Mouse (Mus musculus) cerebellum, adult 11-12 months (tissue): Measurements from ENCODE around the gene Tarbp1.
A peak's percentile ranks its signal among the peaks of the same experiment; 100 is the strongest.
"Not testable (repeated sequence)": the region's sequence is repeated elsewhere in the genome, so short reads cannot be mapped to it uniquely, and the experiment has no call there.

Source experiments
- DNase-seq: peaks from one replicate; pipeline ENCODE4 v3.0.0; 2022

Tarbp1 gene

DNA sequence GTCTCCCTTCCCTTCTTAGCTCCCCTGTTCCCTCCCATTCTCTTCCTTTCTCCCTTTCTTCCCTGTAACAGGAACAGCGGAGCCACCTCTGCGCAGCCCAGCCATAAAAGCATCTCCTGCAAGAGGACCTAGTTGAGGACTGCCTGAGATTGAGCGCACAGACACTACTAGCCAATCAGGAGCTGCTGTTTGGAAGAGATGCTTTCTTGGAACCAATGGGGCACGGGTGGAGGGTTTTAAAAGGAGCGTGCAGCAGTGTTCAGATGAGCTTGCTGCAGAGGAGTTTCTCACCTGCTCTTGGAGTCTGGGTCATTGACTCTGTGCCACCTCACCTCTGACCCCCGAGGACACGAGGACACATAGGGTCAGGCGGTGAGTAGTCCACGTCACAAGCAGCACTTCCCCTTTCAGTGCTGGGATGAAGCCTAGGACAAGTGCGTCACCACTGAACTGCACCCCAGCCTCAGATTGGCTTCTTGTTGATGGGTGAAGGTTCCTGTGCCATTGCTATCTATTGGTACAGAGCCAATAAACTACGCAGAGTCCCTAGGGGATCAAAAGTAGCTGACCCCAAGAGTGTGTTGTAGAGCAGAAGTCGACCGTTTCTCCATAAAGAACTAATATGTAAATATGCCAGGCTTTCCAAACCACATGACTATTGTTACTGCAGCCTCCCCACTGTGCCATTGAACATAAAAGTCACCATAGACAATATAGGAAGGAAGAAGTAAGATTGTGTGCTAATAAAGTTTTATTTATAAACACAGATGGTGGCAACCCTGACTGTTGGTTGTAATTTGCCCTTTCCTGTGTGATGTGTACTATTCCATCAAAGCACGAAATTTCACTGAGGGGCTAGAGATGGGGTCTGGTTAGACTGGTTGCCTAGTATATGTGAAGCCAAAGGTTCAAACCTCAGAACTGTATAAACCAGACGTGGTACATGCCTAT is 19.6 kb upstream of the Tarbp1 start:
- no peak for DNase-seq

DNA sequence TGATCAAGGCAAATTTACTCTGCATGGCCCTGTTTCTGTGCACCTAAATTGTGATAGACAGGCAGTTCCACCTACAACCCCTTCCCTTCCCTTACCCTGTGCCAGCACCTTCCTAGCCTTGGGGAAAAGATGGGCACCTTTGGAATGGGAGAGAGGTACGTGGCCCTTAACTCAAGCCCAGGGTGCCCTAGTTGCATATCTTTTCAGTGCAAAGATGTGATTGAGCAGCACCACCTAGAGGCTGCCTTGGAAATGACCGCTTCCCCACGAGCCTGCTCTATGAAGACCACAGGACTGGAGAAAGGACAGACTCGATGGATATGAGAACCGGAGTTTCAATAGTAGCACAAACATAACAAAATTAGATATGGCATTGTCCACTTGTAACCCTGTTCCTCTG is 8.1 kb upstream of the Tarbp1 start:
- DNase-seq: peak; percentile 57

DNA sequence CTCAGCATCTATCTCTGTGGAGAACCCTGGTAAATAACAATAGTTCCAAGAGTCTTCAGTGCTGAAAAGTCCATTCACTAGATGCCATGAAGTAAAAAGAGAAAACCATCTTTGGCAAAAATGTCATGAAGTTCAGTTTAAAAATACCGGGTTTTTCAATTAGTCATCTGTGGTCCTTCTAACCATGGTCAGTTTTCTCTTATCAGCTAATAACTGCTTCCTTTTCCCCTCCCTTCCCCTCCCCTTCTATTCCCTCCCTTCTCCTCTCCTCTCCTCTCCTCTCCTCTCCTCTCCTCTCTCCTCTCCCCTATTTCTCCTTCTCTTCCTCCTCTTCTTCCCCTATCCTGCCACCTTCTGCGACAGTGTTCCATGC is 7.5 kb upstream of the Tarbp1 start:
- no peak for DNase-seq

DNA sequence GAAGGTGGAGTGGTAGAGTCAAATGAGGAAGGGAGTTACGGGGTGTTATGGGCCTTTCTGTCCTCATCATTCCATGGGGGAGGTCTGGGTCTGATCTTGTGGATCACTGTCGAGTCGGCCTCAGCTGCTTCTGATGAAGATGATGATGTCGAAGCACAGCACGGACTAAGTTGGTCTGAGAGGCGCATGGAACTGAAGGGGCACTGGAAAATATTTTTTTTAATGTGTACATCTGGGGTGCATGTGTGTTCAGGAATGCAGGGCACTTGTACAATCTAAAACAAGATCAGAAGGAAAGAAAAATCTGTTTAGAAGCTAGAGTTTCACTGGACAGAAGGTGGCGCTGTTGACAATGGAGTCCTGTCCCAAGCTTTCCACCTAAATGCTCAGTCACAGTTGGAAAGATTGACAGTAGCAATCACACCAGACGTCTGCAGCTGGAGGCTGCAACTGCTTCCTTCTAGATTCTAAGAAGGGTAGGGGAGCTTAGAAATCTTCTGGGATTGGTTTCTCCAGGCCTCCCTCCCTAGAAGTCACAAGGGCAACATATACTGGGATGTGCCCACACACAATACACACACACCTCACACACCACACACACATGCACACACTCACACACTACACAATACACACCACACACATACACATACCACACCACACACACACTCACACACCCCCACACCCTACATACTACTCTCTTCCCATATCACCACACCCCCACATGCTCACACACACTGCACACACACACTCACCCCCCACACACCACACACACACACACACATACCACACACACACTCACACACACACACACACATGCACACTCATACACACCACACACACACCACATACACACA is 6.9 kb upstream of the Tarbp1 start:
- no peak for DNase-seq

DNA sequence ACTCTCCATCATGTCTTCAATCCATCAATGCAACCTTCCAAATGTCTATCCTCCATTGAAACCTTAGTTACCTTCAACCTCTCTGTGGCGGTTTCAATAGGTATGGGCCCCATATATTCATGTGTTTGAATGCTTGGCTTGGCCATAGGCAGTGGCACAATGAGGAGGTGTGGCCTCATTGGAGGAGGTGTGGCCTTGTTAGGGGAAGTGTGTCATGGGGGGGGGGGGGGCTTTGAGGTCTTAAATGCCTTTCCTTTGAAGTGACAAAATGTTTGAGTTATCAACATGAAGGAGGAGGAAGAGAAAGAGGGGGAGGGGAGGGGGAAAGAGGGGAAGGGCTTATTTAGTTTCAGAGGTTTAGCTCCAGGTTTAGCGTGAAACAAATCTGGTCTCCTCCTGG is 5.5 kb upstream of the Tarbp1 start:
- DNase-seq: no peak

DNA sequence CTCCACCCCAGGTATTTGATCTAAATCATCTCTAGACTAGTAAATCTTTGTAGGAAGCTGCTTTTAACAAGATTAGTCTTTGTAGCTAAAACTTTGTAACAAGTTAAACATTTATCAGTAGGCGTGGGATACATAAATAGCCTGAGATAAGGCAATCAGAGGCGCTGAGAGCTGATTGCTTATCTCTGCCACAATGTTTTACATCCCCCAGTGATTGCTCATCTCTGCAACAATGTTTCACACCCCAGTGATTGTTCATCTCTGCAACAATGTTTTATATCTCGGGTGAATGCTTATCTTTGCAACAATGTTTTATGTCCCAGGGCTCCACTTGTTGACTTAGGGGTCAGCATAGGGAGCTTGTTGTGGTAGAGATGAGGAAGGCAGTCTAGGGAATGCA is 3.8 kb upstream of the Tarbp1 start:
- DNase-seq: no peak

DNA sequence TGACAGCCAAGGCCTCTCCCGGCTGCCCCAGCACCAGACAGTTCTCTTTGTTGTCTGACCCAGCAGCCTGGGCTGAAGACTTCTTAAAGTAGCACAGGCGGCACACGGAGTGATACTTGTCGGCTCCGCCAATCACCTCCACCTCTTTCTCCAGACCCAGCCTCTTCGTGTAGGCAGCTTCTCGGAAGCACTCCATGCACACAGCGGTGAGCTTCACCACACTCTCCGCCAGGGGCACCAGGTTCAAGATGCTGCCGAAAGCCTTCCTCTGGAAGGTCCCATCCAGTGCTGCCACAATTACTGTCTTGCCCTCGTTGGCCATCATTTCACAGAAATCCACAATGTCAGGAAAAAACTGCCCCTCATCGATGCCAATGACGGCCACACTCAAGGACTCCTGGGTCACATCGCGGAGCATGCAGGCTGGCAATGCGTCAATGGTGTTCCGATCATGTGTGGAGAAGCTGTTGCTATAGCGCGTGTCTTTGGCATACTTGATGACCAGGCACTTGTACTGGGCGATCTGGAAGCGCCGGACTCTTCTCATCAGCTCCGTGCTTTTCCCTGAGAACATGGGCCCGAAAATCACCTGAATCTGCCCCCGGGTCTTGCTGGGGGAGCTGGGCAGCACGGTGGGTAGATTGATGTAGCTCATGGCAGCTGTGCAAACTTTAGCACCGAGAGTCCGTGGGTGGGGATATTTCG is 1.4 kb upstream of the Tarbp1 start:
- not testable (repeated sequence) for DNase-seq

DNA sequence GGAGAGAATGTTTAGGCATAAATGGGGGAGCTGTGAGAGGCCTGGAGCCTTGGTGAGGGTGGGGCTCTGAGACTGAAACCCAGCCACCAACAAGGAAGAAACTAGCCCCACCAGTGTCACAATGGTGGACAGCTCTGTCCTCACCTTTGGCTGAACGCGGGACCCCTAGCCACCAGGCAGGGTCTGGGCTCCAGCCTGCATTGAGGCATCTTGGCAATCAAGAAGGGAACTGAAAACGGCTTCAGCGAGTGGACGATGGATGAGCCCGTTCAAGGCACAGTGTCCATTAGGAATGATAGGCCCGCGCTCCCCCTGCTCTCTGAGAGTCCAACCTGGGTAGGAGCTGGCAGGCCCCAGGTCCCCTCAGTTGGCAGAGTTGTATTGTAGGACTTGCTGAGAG is 873 bp upstream of the Tarbp1 start:
- DNase-seq: peak; percentile 44

DNA sequence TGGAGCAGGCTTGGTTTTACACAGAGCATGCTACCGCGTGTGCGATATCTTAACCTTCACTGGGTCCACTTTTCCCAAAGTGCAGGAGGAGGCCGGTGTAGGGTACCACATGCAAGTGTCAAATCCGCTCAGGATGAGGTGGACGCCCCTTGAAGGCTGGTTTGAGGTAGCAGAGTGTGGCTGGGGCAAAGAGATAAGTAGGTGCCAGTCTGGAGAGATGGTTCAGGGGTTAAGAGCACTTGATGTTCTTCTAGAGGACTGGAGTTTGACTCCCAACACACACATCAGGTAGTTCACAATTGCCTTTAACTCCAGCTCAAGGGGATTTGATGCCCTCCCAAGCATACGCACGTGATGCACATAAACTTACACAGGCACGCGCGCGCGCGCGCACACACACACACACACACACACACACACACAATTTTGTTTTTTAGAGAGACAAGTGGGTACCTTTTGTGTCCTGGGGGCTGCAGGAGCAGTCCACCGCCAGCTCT is 1.0 kb downstream of the Tarbp1 start:
- peak; percentile 27 for DNase-seq

DNA sequence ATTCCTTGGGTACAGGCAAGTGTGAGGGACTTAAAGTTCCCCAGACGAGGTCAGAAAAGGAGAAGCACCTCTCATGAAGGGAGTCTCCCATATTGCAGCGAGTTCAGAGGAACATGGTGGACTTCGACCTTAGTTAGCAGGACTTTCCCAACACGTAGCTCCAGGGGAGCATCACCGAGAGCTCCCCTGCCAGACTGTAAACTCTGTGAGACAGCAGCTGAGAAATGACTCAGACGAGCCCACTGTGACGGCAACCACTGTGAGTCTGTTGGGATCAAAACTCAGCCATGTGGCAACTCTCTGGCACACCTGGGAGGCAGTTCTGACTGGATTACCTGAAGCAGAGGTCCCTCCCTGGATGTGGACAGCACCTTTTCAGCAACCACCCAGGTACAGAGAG is 10.8 kb downstream of the Tarbp1 start:
- no peak for DNase-seq

DNA sequence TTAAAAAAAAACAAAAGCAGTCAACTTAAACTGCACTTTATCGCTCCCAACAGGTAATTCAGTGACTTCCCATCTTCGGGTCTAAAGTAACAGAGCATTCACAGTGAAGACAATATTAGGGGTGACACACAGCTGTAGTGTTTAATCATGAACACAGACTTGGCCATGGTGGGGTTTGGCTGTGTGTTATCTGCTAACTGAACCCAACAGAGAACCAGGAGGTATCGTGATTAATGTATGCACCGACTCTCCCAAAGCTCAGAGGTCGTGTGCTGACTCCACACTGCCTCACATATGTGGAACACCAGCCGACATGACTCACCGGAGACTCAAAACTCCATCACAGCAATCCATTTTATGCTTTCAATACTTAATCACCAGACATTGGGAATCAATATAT is 13.1 kb downstream of the Tarbp1 start:
- no peak for DNase-seq

DNA sequence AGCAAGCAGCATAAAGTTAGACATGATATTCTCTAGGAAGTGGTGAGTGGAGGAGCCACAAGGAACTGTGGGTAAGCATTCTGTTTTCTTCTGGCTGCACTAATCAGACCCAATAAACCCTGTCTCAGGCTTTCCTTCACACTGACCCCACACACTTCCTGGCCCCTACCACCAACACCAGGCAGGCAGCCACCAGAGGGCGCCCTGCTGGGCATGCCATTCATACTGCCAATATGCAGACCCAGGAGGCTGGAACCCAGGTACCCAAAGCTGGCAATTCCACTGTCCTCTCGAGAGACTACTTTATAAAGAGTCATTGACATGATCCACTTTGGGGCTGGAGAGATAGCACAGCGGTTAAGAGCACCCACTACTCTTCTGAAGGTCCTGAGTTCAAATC is 14.6 kb downstream of the Tarbp1 start:
- DNase-seq: no peak

DNA sequence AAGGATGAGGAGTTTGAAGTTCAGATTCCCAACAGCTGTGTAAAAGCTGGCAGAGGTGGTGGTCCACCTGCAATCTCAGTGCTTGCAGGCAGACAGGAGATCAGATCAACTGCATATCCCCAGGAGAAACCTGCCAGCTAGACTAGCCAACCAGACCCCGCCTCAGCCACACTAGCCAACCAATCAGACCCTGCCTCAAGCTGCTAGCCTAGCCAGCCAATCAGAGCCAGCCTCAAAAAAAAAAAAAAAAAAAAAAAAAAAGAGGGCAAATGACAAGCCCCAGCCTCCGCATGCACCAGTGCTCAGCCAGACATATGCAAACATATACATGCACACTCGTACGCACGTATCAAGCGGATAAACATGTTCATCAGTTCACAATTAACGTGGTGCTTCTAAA is 19.5 kb downstream of the Tarbp1 start:
- no peak for DNase-seq

DNA sequence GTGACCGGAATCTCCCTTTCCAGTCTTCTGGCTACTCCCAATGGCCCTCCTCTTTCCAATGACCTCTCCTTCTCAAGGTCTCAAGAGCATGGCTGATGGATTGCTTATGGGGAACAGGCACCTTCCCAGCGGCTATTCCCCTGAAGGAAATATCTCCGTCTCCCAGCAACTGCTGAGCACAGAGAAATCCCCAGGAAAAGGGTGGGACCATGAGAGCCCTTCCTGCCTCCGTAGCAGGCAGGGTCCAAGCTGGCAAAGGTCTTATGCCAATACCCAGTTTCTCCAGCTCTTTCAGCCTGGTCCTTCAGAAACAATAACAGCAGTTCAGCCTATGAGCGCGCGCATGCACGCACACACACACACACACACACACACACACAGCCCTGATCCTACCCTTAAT is 23.7 kb downstream of the Tarbp1 start:
- no peak for DNase-seq

DNA sequence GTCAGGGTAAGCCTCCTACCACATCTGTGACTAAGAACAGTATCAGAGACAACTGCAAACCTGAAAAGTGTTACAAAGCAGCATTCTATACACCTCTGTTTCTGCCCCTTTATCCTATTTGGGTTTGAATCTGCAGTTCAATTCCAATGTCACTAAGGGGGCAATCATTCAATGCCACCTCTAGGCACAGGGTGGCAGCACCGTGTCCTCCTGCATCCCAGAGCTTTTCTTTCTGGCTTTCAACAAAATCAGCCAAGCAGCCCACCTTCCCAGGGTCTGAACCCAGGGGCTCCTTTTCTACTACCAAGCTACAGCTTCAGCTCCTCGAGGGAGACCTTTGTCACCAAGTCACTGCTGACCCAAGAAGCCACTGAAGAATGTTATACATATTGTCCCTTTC is 35.9 kb downstream of the Tarbp1 start:
- no peak for DNase-seq

DNA sequence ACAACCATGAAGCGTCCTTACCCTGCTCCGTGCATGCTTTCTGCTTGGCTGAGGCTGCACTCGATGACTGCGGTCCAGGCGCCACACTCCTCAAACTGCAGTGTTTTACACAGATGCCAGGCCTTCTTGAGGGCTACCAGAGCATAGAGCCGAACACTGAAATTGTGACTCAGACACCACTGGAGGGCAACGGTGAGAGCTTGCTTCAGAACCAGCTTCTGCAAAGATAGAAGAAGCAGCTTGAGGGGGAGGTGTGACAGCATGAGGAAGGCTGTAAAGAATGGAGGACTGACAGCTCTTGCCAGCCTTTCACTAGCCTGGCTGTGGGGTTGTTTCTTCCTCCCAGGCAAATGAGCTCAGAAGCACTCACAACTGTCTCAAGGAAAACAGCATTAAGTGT is 41.0 kb downstream of the Tarbp1 start:
- no peak for DNase-seq

DNA sequence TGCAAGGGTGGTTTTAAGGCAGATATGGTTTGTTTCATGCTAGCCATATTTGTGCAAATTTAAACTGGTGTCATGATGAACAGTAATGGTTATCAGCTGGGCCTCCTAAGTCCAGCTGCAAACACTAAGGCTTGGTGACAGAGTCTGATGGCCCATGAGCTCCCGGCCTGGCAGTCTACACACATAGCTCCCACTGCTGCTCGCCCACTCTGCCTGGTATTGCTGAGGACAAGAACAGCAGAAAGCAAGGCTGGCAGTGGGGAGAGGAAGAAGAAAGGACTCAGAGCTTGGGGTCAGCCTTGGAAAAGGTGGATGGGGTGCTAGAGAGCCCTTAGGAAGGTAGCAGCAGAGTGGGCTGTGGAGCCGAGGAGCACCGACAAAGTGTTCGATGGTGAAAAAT is 45.2 kb downstream of the Tarbp1 start:
- no peak for DNase-seq

DNA sequence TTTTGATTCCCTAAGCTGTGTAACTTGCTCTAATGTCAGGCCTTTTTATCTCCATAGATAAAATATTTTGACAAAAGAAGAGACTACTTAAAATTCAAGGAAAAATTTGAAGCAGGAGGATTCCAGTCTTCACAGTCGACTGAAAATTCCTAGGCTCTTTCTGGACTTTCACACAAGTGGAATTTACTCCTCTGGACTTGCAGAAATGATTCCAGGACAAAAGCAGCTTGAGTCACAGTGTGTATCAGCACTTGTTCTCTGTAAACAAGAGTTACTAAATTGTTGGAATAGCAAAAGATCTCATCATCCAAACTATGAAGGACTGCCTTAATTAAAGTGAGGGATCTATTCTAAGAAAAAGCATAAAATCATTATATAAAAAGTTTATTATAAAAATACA is 49.9 kb downstream of the Tarbp1 start:
- no peak for DNase-seq

DNA sequence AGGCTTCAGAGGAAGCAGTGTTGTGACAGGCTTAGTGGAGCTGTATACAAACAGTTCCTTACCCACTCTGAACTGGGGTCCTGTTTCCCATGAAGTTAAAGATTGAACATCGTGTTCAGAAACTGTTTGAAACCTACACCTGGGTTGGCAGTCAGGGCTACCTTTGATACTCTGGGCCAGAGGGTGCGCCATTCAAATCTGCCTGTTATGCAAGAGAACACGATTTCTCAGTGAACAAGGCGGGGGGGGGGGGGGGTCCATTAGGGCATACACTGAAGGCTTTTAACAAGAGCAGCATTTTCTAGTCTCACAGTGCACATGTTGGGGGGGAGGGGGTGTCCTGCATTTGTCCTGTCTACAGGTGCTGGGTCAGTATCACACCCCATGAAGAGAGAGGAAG is 50.7 kb downstream of the Tarbp1 start:
- no peak for DNase-seq

DNA sequence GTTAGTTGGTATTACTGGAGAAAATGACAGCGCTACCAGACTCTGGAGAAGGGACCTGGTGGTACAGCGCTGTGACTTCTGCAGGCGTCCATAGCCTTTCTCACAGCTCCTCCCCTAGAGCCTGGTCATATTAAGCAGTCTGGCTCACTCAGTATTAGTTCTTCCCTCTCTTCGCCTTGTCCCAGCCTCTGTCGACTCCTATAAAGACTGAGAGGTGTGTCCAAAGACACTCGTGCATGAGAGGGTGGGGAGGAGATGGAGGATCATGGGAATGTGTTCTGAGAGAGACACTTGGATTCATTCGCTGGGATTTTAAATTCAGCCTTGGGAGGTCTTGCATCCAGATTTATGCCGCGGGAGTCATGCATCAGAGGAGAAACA is 52.0 kb downstream of the Tarbp1 start:
- no peak for DNase-seq

DNA sequence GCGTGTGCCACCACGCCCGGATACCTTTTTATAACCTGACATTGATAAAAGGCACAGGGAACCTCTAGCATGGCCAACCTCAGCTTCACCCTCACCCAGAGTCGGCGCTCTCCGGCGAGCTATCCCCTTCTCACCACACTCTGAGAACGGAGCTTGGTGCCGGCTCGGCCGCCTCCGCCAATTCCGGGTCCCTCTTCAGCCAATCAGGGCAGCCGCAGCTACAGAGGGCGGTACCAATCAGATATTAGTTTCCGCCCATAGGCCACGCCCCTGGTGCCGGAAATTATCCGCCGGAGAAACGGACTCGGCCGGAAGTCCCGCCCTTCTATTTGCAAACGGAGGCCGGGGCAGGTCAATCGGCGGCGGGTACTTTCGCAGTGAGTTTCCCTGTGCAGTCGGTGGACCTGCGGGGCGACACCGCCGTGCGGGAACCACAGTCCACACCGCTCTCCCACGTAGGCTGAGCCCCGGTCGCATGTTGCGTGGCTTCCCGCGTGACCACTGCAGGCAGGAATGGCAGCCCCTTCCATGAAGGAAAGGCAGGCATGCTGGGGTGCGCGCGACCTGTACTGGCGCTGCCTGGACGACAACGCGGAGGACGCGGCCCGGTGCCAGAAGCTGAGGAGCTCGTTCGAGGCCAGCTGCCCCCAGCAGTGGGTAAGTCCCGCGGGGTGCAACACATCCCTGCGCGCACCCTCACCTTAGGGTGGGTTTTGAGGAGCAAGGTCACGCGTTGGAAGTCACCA is 52.5 kb downstream of the Tarbp1 start, which contains the start of gene Coa6:
Coa6 (plus strand) TSS at position 342 of the 746 bp plus-strand sequence.
- peak; percentile 97 for DNase-seq

DNA sequence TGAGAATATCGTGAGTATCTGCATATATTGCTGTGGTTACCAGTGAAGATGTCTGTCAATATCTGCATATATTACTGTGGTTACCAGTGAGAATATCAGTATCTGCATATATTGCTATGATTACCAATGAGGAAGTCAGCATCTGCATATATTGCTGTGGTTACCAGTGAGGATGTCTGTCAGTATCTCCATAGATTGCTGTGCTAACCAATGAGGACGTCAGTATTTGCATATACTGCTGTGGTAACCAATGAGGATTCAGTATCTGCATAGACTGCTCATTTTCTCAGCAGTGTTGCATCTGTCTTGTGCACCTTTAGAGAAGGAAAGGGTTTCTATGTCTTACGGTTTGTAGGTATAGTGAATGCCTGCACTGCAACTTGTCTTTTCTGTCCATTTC is 54.0 kb downstream of the Tarbp1 start:
- no peak for DNase-seq

DNA sequence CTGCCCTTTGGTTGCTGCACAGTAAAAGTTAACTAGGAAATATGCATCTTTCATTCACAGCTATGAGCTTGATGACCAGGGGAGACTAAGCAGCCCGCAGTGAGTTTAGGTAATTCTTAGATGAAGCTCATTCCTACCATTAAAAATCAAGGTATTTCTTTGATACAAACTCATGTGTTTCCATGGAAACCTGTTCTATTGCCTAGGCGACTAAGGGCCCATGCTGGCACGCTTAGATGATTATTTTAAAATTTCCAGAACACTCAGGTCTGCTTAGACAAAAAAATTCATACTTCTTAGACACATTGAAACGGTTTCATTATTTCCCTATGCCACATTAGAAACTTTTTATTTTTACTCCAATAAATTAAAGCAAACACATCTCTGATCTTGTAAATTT is 69.8 kb downstream of the Tarbp1 start:
- no peak for DNase-seq
